Mouse (Mus musculus): ENCODE results near the gene Myg1.

- no peak for TF ChIP-seq MYOG (IDR thresholded peaks at IDR 0.05; ENCODE audit: control insufficient read depth in 1 of 3, insufficient read depth in 1 of 3, insufficient read length in 2 of 3, low read depth in 2 of 3)
- no peak for TF ChIP-seq POLR2AphosphoS2 (IDR thresholded peaks at IDR 0.05; ENCODE audit: insufficient read length, low read depth)
Measured at GRCm38 (mm10) chr15:102353986-102354385, 22.5 kb downstream of the Myg1 start.

Data from myocyte (in vitro differentiated cells).